Mouse (Mus musculus) kidney, adult 2 months (tissue): ENCODE measurements around the gene Hbb-bs.

ENCODE experiments used
- CTCF ChIP-seq: fragments of 200-500 bp; conservative IDR thresholded peaks from 2 replicates; pipeline ENCODE4 v1.5.1; 2011; ENCODE audit warnings: low read depth, mild to moderate bottlenecking, control low read depth, low read length, moderate library complexity, mixed read lengths; ENCODE audit not compliant: insufficient read depth, insufficient read length
- POLR2A ChIP-seq: fragments of 200-500 bp; IDR thresholded peaks from one replicate; pipeline ENCODE4 v1.6.1; 2011; ENCODE audit warnings: low read depth, low read length, control low read depth

GRCm38 (mm10) chr7:103791721-103792120 is 36.2 kb downstream of the Hbb-bs start, which contains the start of gene Olfr67:
- no peak for TF ChIP-seq CTCF
- TF ChIP-seq POLR2A = no peak
